Mouse (Mus musculus) heart, postnatal 36 days (tissue): ENCODE data around the gene Adam19. TPM values are rescaled to one million over a fixed set of nuclear protein-coding genes. Genes with fewer than 3 reads are reported as not detected.
A peak's percentile ranks its signal among the peaks of the same experiment; 100 is the strongest.

Experiments used
- DNase-seq, 2 experiments: peaks; one replicate each; pipeline ENCODE4 v3.0.0; 2021 to 2022
- intact Hi-C: fragments of 180-260 bp; cut with DNase I; formaldehyde crosslinking; loops from one replicate; pipeline ENCODE4 v1.15.1; 2025
- total RNA-seq, 2 experiments: library from RNA; stranded (reverse); gene quantifications; 2 replicates each; pipeline ENCODE4 v1.2.3; 2021

The Adam19 gene
- total RNA-seq, 2 experiments from 2014 or later: 21.2 to 49.2 TPM

GRCm38 (mm10) chr11:46125835-46126229, 70.0 kb downstream of the Adam19 start:
- no peak for DNase-seq
- intact Hi-C loops: loop anchor here (5.0 kb wide), 1 partner anchor 179 kb away; no protein-coding TSS in a partner anchor

GRCm38 (mm10) chr11:46126317-46126716, 70.5 kb downstream of the Adam19 start:
- DNase-seq: no peak
- intact Hi-C loops: loop anchor here (5.0 kb wide), 1 partner anchor 179 kb away; no protein-coding TSS in a partner anchor

GRCm38 (mm10) chr11:46126827-46127410, 71.1 kb downstream of the Adam19 start:
- intact Hi-C loops: loop anchor here (5.0 kb wide), 1 partner anchor 180 kb away; no protein-coding TSS in a partner anchor
- no peak for DNase-seq

GRCm38 (mm10) chr11:46127621-46128547, 72.1 kb downstream of the Adam19 start:
- intact Hi-C loops: loop anchor here (1.0 to 5.0 kb wide), 3 partner anchors 76 to 181 kb away; partner anchors contain the start of gene Gm12166

GRCm38 (mm10) chr11:46128548-46128945, 72.8 kb downstream of the Adam19 start:
- peak; percentile 87 to 90 for DNase-seq

More at GRCm38 (mm10) chr11:46127621-46128547, 72.1 kb downstream of the Adam19 start:
- peak; percentile 57 to 71 for DNase-seq

GRCm38 (mm10) chr11:46131022-46131986, 75.5 kb downstream of the Adam19 start:
- intact Hi-C loops: no loop called here

More at GRCm38 (mm10) chr11:46128548-46128945, 72.8 kb downstream of the Adam19 start:
- intact Hi-C loops: loop anchor here (1.0 to 5.0 kb wide), 3 partner anchors 76 to 181 kb away; partner anchors contain the start of gene Gm12166

GRCm38 (mm10) chr11:46134899-46135298, 79.1 kb downstream of the Adam19 start:
- intact Hi-C loops: no loop called here
- DNase-seq: no peak

More at GRCm38 (mm10) chr11:46131022-46131986, 75.5 kb downstream of the Adam19 start:
- DNase-seq: no peak

GRCm38 (mm10) chr11:46143342-46143741, 87.5 kb downstream of the Adam19 start:
- DNase-seq: no peak
- intact Hi-C loops: no loop called here

- intact Hi-C loops: no loop called here
- no peak for DNase-seq
Measured at GRCm38 (mm10) chr11:46145163-46145875, 89.5 kb downstream of the Adam19 start.

GRCm38 (mm10) chr11:46146619-46147018, 90.8 kb downstream of the Adam19 start:
- intact Hi-C loops: no loop called here
- no peak for DNase-seq

- intact Hi-C loops: no loop called here
- no peak for DNase-seq
Measured at GRCm38 (mm10) chr11:46156945-46157344, 101.2 kb downstream of the Adam19 start.

GRCm38 (mm10) chr11:46157462-46157861, 101.7 kb downstream of the Adam19 start:
- no peak for DNase-seq
- intact Hi-C loops: no loop called here

- intact Hi-C loops: no loop called here
- peak in 1 of 2 experiments; percentile 10 for DNase-seq
Measured at GRCm38 (mm10) chr11:46165866-46166585, 110.2 kb downstream of the Adam19 start, which contains the start of gene Nipal4. Gene Nipal4 (minus strand): TSS chr11:46166508.

- intact Hi-C loops: no loop called here
- no peak for DNase-seq
Measured at GRCm38 (mm10) chr11:46168506-46168905, 112.7 kb downstream of the Adam19 start.

- intact Hi-C loops: no loop called here
- DNase-seq: no peak
Measured at GRCm38 (mm10) chr11:46169908-46170307, 114.1 kb downstream of the Adam19 start.

GRCm38 (mm10) chr11:46172128-46172527, 116.3 kb downstream of the Adam19 start:
- no peak for DNase-seq
- intact Hi-C loops: no loop called here

- DNase-seq: no peak
- intact Hi-C loops: no loop called here
Measured at GRCm38 (mm10) chr11:46176155-46176554, 120.4 kb downstream of the Adam19 start.

- intact Hi-C loops: no loop called here
- DNase-seq: no peak
Measured at GRCm38 (mm10) chr11:46177246-46178043, 121.7 kb downstream of the Adam19 start.
